Mouse (Mus musculus): ENCODE results near the gene Hoxd11. TPM values are rescaled to one million over a fixed set of nuclear protein-coding genes. Genes with fewer than 3 reads are reported as not detected.

Hoxd11 gene
- polyA plus RNA-seq, 1 experiment from 2014 or later = not detected

DNA sequence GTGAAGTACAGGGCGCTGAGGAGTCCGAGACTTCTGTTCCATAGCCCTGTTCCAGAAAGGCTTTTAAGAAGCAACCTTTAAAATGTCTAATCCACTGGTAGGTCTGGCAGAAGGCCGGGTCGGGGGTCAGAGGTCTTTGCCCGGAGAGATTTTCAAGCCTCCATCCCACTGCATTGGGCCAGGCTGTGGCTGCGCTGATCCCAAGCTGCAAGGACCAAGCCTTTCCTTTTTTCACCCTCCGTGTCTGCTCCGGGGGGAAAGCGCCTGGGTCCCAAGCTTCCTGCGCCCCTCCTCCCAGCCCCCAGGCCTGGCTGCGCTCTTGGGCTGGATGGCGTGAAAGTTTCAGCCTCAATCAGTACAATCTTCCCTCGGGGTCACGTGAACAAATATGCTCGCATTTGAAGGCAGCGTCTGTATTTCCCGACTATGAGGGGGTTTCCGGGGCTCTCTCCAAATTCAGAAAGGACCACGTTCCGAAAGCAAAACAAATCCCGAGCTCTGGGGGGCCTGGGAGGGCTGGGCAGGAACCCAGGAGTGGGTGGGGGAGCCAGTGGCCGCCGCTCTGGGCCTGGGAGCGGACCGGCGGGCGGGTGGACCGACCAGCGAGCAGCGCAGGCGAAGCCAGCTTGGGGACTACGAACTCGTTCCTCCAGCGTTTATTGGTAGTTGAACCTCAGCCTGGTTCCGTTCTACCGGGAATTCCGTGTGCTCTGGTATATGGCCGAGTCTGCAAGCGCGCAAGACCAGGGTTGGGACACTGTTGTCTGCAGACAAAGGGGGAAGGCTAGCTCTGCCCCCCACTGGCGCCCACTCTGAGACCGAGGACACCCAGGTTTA, 56.7 kb downstream of the Hoxd11 start:
- Histone ChIP-seq H3K27ac (no peak overlapping the region), H3K9ac (no peak overlapping the region), H3K4me1 (peaks cover 5% of the 10 kb centered on the region), H3K36me3 (replicated peaks) (no peaks in the 10 kb centered on the region), H3K4me3 (0 out of 2 replicates have a peak overlapping the region, but pooled peaks have one; percentile 8), H3K4me2 (no peak overlapping the region), H3K9me3 (no peaks in the 10 kb centered on the region), H3K27me3 (replicated peaks) (peaks cover 95% of the 10 kb centered on the region)
- under 1% methylated on average over 42 of the region's 42 CpGs for WGBS
- ATAC-seq (replicated peaks) = no peak

MicroRNAs encoded within 50 kb of the gene (microRNA counts, 519-probe panel; counts per million panel counts)
- microRNA mmu-miR-10b = 1,122 counts per million, percentile 2 among the panel's probes with 10 or more counts

Small RNA genes within 50 kb of the gene (microRNA-seq; reads per million reads assigned to microRNA genes)
- gene Gm44463 (not detected), gene Mir10b (563 reads per million, percentile 74 among the genes with 10 or more reads in this experiment)

Other genes with a start within 250 kb of the Hoxd11 start
- 43.4 and 49.4 TPM in 2 replicates for gene Lnpk, start 100.1 kb upstream of the Hoxd11 start, polyA plus RNA-seq (2015; fragmentation: Nextera tagmentation; extraction: Ambion mirVana)
- 0.31 and 0.52 TPM in 2 replicates for gene Evx2, start 20.0 kb upstream of the Hoxd11 start, polyA plus RNA-seq (2015; fragmentation: Nextera tagmentation; extraction: Ambion mirVana)
- 0.06 TPM in 1 of 2 replicates, not detected in the other for gene Hoxd13, start 11.2 kb upstream of the Hoxd11 start, polyA plus RNA-seq (2015; fragmentation: Nextera tagmentation; extraction: Ambion mirVana)
- gene Hoxd12, start 4.5 kb upstream of the Hoxd11 start, polyA plus RNA-seq (2015; fragmentation: Nextera tagmentation; extraction: Ambion mirVana) = not detected in 2 replicates
- gene Hoxd10, start 12.4 kb downstream of the Hoxd11 start, polyA plus RNA-seq (2015; fragmentation: Nextera tagmentation; extraction: Ambion mirVana) = not detected in 2 replicates
- not detected in 2 replicates for gene Hoxd9, start 18.2 kb downstream of the Hoxd11 start, polyA plus RNA-seq (2015; fragmentation: Nextera tagmentation; extraction: Ambion mirVana)
- gene Hoxd8, start 25.1 kb downstream of the Hoxd11 start, polyA plus RNA-seq (2015; fragmentation: Nextera tagmentation; extraction: Ambion mirVana) = 0.08 and 0.10 TPM in 2 replicates
- gene Hoxd3, start 32.4 kb downstream of the Hoxd11 start, polyA plus RNA-seq (2015; fragmentation: Nextera tagmentation; extraction: Ambion mirVana) = 0.09 and 0.21 TPM in 2 replicates
- gene Hoxd4, start 32.4 kb downstream of the Hoxd11 start, polyA plus RNA-seq (2015; fragmentation: Nextera tagmentation; extraction: Ambion mirVana) = not detected in 2 replicates
- gene Gm28230, start 47.2 kb downstream of the Hoxd11 start, polyA plus RNA-seq (2015; fragmentation: Nextera tagmentation; extraction: Ambion mirVana) = not detected in 2 replicates
- not detected in 2 replicates for gene Hoxd1, start 83.4 kb downstream of the Hoxd11 start, polyA plus RNA-seq (2015; fragmentation: Nextera tagmentation; extraction: Ambion mirVana)
- 139 and 154 TPM in 2 replicates for gene Mtx2, start 146.2 kb downstream of the Hoxd11 start, polyA plus RNA-seq (2015; fragmentation: Nextera tagmentation; extraction: Ambion mirVana)